Mouse (Mus musculus) small intestine, adult 2 months (tissue): Measurements from ENCODE around the gene Ccdc7a.

ENCODE experiments used
- CTCF ChIP-seq: fragments of 200-500 bp; IDR thresholded peaks from 2 replicates; pipeline ENCODE4 v1.5.1; 2012; ENCODE audit warnings: low read depth, mild to moderate bottlenecking, control low read depth, inconsistent platforms, low read length, moderate library complexity, mixed read lengths; ENCODE audit not compliant: insufficient replicate concordance, insufficient read length; ENCODE audit errors: extremely low read depth
- POLR2A ChIP-seq: fragments of 200-500 bp; IDR thresholded peaks from 2 replicates; pipeline ENCODE4 v1.6.1; 2012; ENCODE audit warnings: low read depth, mild to moderate bottlenecking, control low read depth, inconsistent platforms, low read length, moderate library complexity

- TF ChIP-seq CTCF (peak; percentile 16; the same call in 1 of the 2 replicates), POLR2A (peak; percentile 89)
Observed at GRCm38 (mm10) chr8:128685507-128686428, 379.5 kb downstream of the Ccdc7a start, which contains the start of gene Itgb1.
